Mouse (Mus musculus): ENCODE data around the gene Fbln2.

The Fbln2 gene

GRCm38 (mm10) chr6:91192851-91193545, 19.3 kb upstream of the Fbln2 start:
- DNase-seq: no peak

- DNase-seq: no peak
These were observed 13.8 kb upstream of the Fbln2 start for GRCm38 (mm10) chr6:91198456-91198855.

- no peak for DNase-seq
These were observed 11.6 kb upstream of the Fbln2 start for GRCm38 (mm10) chr6:91200429-91201188.

GRCm38 (mm10) chr6:91201881-91202341, 10.3 kb upstream of the Fbln2 start:
- DNase-seq: no peak

- DNase-seq: no peak
These were observed 9.7 kb upstream of the Fbln2 start for GRCm38 (mm10) chr6:91202571-91202970.

- DNase-seq: no peak
These were observed 6.9 kb upstream of the Fbln2 start for GRCm38 (mm10) chr6:91205346-91205745.

- no peak for DNase-seq
These were observed 6.5 kb upstream of the Fbln2 start for GRCm38 (mm10) chr6:91205791-91206190.

GRCm38 (mm10) chr6:91207491-91207890, 4.8 kb upstream of the Fbln2 start:
- no peak for DNase-seq

- DNase-seq: no peak
These were observed 2.5 kb upstream of the Fbln2 start for GRCm38 (mm10) chr6:91209780-91210179.

GRCm38 (mm10) chr6:91210852-91211251, 1.4 kb upstream of the Fbln2 start:
- DNase-seq: no peak

GRCm38 (mm10) chr6:91212571-91212970, 316 bp downstream of the Fbln2 start:
- no peak for DNase-seq

GRCm38 (mm10) chr6:91213287-91214218, 1.3 kb downstream of the Fbln2 start:
- no peak for DNase-seq

- DNase-seq: no peak
These were observed 3.2 kb downstream of the Fbln2 start for GRCm38 (mm10) chr6:91215454-91215853.

GRCm38 (mm10) chr6:91218445-91218844, 6.2 kb downstream of the Fbln2 start:
- DNase-seq: no peak

GRCm38 (mm10) chr6:91218871-91219270, 6.6 kb downstream of the Fbln2 start:
- no peak for DNase-seq

- no peak for DNase-seq
These were observed 7.8 kb downstream of the Fbln2 start for GRCm38 (mm10) chr6:91220062-91220461.

GRCm38 (mm10) chr6:91221094-91221493, 8.8 kb downstream of the Fbln2 start:
- no peak for DNase-seq

GRCm38 (mm10) chr6:91222694-91223346, 10.6 kb downstream of the Fbln2 start:
- no peak for DNase-seq

GRCm38 (mm10) chr6:91224939-91225338, 12.7 kb downstream of the Fbln2 start:
- DNase-seq: no peak

- no peak for DNase-seq
These were observed 13.1 kb downstream of the Fbln2 start for GRCm38 (mm10) chr6:91225346-91225745.

GRCm38 (mm10) chr6:91226058-91226457, 13.8 kb downstream of the Fbln2 start:
- no peak for DNase-seq

- DNase-seq: no peak
These were observed 16.7 kb downstream of the Fbln2 start for GRCm38 (mm10) chr6:91228980-91229379.

GRCm38 (mm10) chr6:91231000-91231399, 18.7 kb downstream of the Fbln2 start:
- DNase-seq: no peak

Data from B cell, adult 2 months (primary cell).